Mouse (Mus musculus) heart, adult 8-10 months (tissue): ENCODE data around the gene Vmn1r52. TPM values are rescaled to one million over a fixed set of nuclear protein-coding genes. Genes with fewer than 3 reads are reported as not detected.
"Not testable (repeated sequence)": the region's sequence is repeated elsewhere in the genome, so short reads cannot be mapped to it uniquely, and the experiment has no call there.

Source experiments
- DNase-seq: peaks from one replicate; pipeline ENCODE4 v3.0.0; 2022; ENCODE audit warnings: low spot score
- total RNA-seq, 4 experiments: library from RNA; stranded (reverse); gene quantifications; 2 replicates each; pipeline ENCODE4 v1.2.4; 2022

Gene Vmn1r52
- not detected for total RNA-seq

- no peak for DNase-seq
These were observed at the start of gene Vmn1r52 for GRCm38 (mm10) chr6:90174508-90174907. Gene Vmn1r52 (plus strand): TSS chr6:90174808.

GRCm38 (mm10) chr6:90160139-90160538 is 14.5 kb upstream of the Vmn1r52 start:
- no peak for DNase-seq

DNA sequence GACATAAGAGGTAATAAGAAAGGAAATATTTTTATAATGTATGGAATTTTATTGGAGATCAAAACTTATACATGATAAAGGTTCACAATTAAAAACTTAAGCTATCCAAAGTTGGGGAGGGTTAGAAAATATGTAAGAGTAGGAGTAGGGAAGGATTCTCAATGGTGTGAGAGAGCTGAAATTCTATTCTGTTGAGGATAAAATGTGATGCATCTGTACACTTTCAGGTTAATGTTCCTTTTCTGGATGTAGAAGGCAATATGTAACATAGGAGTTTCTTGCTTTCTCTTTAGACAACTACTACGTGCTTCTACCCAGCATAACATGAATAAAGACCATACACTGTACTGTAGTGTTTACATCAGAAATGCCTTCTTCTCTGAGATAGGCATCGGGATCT is 27.9 kb downstream of the Vmn1r52 start, which contains the start of gene V1ra8:
V1ra8 (plus strand) TSS at position 301 of the 400 bp plus-strand sequence.
- not testable (repeated sequence) for DNase-seq

DNA sequence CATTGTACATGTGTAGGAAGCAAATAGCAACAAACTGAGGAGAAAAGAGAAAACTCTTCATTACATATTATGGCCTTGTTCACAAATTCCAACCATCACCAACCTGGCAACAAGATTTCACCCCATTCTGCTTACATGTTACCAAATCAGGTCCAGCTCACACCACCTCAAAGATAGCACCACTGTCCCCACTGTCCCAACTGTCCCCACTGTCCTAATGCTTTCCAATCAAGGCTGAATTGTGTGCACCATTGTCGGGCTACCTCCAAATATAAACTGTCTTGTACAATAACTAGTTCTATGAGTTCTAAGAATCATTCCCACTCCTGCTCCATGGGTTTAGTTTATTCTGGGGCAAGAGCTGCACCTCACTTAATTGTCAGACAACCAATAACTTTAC is 49.7 kb downstream of the Vmn1r52 start, which contains the start of gene Vmn1r53:
Vmn1r53 (minus strand) TSS at position 101 of the 400 bp plus-strand sequence.
- DNase-seq, result no peak

Other genes with a start within 250 kb of the Vmn1r52 start
- gene Vmn1r45, start 234.2 kb upstream of the Vmn1r52 start, total RNA-seq, result not detected
- not detected for gene Vmn1r46, start 205.5 kb upstream of the Vmn1r52 start, total RNA-seq
- not detected for gene Vmn1r47, start 158.7 kb upstream of the Vmn1r52 start, total RNA-seq
- gene Vmn1r48, start 138.0 kb upstream of the Vmn1r52 start, total RNA-seq, result not detected
- gene Vmn1r49, start 96.3 kb upstream of the Vmn1r52 start, total RNA-seq, result not detected
- not detected for gene Vmn1r50, start 73.4 kb upstream of the Vmn1r52 start, total RNA-seq
- gene Vmn1r51, start 52.2 kb upstream of the Vmn1r52 start, total RNA-seq, result not detected
- not detected for gene V1ra8, start 28.0 kb downstream of the Vmn1r52 start, total RNA-seq
- gene Vmn1r53, start 49.6 kb downstream of the Vmn1r52 start, total RNA-seq, result not detected
- gene Vmn1r54, start 71.5 kb downstream of the Vmn1r52 start, total RNA-seq, result not detected
- not detected for gene BC048671, start 126.4 kb downstream of the Vmn1r52 start, total RNA-seq
- gene Chst13, start 150.4 kb downstream of the Vmn1r52 start, total RNA-seq, result under 1 TPM in 1 of 4 experiments, not detected in 3; 0.32 TPM
- gene Uroc1, start 158.5 kb downstream of the Vmn1r52 start, total RNA-seq, result not detected
- gene Zxdc, start 194.7 kb downstream of the Vmn1r52 start, total RNA-seq, result 10 to 100 TPM; 13.0 to 15.0 (median 14.3) TPM